Mouse (Mus musculus) limb, embryonic 14.5 days (tissue): ENCODE results near the gene 4921517D22Rik. TPM values are rescaled to one million over a fixed set of nuclear protein-coding genes. Genes with fewer than 3 reads are reported as not detected.

Experiments used
- ATAC-seq: fragments of 200-750 bp; cut with Nextera tagmentation; 2 replicates; pipeline ENCODE4 v1.8.0; 2017; ENCODE audit warnings: low read depth, moderate number of reproducible peaks, moderate TSS enrichment; ENCODE audit not compliant: low FRiP score
- DNase-seq: peaks from one replicate; pipeline ENCODE4 v3.0.0-alpha.2; 2015; ENCODE audit warnings: low spot score
- H3K27ac ChIP-seq: fragments of 300-500 bp; sonication (generic); replicated peaks from 2 replicates; pipeline ENCODE4 v1.5.1; 2014; ENCODE audit warnings: low read depth, mild to moderate bottlenecking, low read length, moderate library complexity, mixed read lengths
- H3K27me3 ChIP-seq: fragments of 300-500 bp; sonication (generic); 2 replicates; pipeline ENCODE4 v1.6.1; 2014; ENCODE audit warnings: low read length, mixed read lengths; ENCODE audit not compliant: control insufficient read depth, insufficient read depth
- H3K36me3 ChIP-seq: fragments of 300-500 bp; sonication (generic); 2 replicates; pipeline ENCODE4 v1.6.1; 2014; ENCODE audit warnings: mild to moderate bottlenecking, low read length, moderate library complexity, mixed read lengths; ENCODE audit not compliant: control insufficient read depth, insufficient read depth
- H3K4me1 ChIP-seq: fragments of 300-500 bp; sonication (generic); 2 replicates; pipeline ENCODE4 v1.6.1; 2014; ENCODE audit warnings: antibody characterized with exemption, low read length, mixed read lengths; ENCODE audit not compliant: control insufficient read depth, insufficient read depth
- H3K4me2 ChIP-seq: fragments of 300-500 bp; sonication (generic); replicated peaks from 2 replicates; pipeline ENCODE4 v1.6.1; 2014; ENCODE audit warnings: low read depth, mild to moderate bottlenecking, low read length, moderate library complexity; ENCODE audit not compliant: severe bottlenecking
- H3K4me3 ChIP-seq: fragments of 300-500 bp; sonication (generic); replicated peaks from 2 replicates; pipeline ENCODE4 v1.5.1; 2014; ENCODE audit warnings: low read length
- H3K9ac ChIP-seq: fragments of 300-500 bp; sonication (generic); 2 replicates; pipeline ENCODE4 v1.6.1; 2014; ENCODE audit warnings: mild to moderate bottlenecking, low read depth, low read length, moderate library complexity; ENCODE audit not compliant: severe bottlenecking
- H3K9me3 ChIP-seq: fragments of 300-500 bp; sonication (generic); 2 replicates; pipeline ENCODE4 v1.6.1; 2016; ENCODE audit warnings: low read length; ENCODE audit not compliant: control insufficient read depth
- POLR2A ChIP-seq: fragments of 200-500 bp; IDR thresholded peaks from 2 replicates; pipeline ENCODE4 v1.8.0; 2012; ENCODE audit warnings: inconsistent platforms, mild to moderate bottlenecking, moderate library complexity, borderline replicate concordance; ENCODE audit not compliant: insufficient read depth, insufficient read length; ENCODE audit errors: extremely low read depth
- WGBS: fragments of 180-500 bp; shearing (Covaris S2); extraction: QIAGEN DNeasy Blood & Tissue Kit; methylation state at CpG from one replicate; pipeline ENCODE4 v1.1.7; 2014; 5-methylcytosine and 5-hydroxymethylcytosine counted together
- polyA plus RNA-seq, 2 experiments: library from polyadenylated mRNA; depleted of rRNA in 1 of 2; stranded (reverse) in 1 of 2; unstranded in 1 of 2; fragments of >200 nt; fragmentation: Nextera tagmentation in 1 of 2; extraction: Ambion mirVana in 1 of 2; gene quantifications; 2 replicates each; pipeline versions ENCODE4 v1.2.1 to v1.2.3; 2012 to 2014

4921517D22Rik gene
- polyA plus RNA-seq, 2 experiments: not detected

GRCm38 (mm10) chr13:59646674-59647244 lies 47.1 kb downstream of the 4921517D22Rik start:
- Histone ChIP-seq H3K4me1 (no peaks in the 10 kb centered on the region), H3K9ac (0 out of 2 replicates have a peak overlapping the region, but pooled peaks have one; percentile 2), H3K4me2 (no peak overlapping the region), H3K4me3 (no peak overlapping the region), H3K9me3 (no peaks in the 10 kb centered on the region), H3K27ac (0 out of 2 replicates have a peak overlapping the region, but pooled peaks have one; percentile 2), H3K36me3 (peaks cover 20% of the 10 kb centered on the region), H3K27me3 (no peaks in the 10 kb centered on the region)
- ATAC-seq (no peak), DNase-seq (no peak)
- no peak for TF ChIP-seq POLR2A
- 58% methylated on average over 11 of the region's 11 CpGs for WGBS

- H3K36me3 ChIP-seq: peaks cover 20% of the 10 kb centered on the region
- no peak for ATAC-seq
- no peak overlapping the region for H3K27ac ChIP-seq
Observed at GRCm38 (mm10) chr13:59645491-59645890, 48.4 kb downstream of the 4921517D22Rik start.

GRCm38 (mm10) chr13:59642818-59643217 lies 51.1 kb downstream of the 4921517D22Rik start:
- Histone ChIP-seq H3K4me3 (no peak overlapping the region), H3K27ac (no peak overlapping the region), H3K9ac (no peak overlapping the region), H3K4me2 (no peak overlapping the region), H3K4me1 (no peaks in the 10 kb centered on the region), H3K9me3 (no peaks in the 10 kb centered on the region), H3K27me3 (no peaks in the 10 kb centered on the region), H3K36me3 (peaks cover 5% of the 10 kb centered on the region; the same call in 1 of the 2 replicates)
- 85% methylated on average over 2 of the region's 2 CpGs for WGBS
- ATAC-seq (no peak), DNase-seq (no peak)
- no peak for TF ChIP-seq POLR2A

More at GRCm38 (mm10) chr13:59645491-59645890, 48.4 kb downstream of the 4921517D22Rik start:
- WGBS: 81% methylated on average over 3 of the region's 3 CpGs
- Histone ChIP-seq H3K9me3 (no peaks in the 10 kb centered on the region), H3K4me2 (no peak overlapping the region), H3K4me1 (no peaks in the 10 kb centered on the region), H3K4me3 (no peak overlapping the region), H3K27me3 (no peaks in the 10 kb centered on the region), H3K9ac (no peak overlapping the region)
- TF ChIP-seq POLR2A: no peak
- DNase-seq: no peak

GRCm38 (mm10) chr13:59640178-59640440 lies 53.8 kb downstream of the 4921517D22Rik start:
- Histone ChIP-seq H3K36me3 (peaks cover 30% of the 10 kb centered on the region), H3K9ac (no peak overlapping the region), H3K27ac (no peak overlapping the region), H3K4me3 (no peak overlapping the region), H3K4me2 (no peak overlapping the region), H3K9me3 (no peaks in the 10 kb centered on the region), H3K27me3 (no peaks in the 10 kb centered on the region), H3K4me1 (no peaks in the 10 kb centered on the region)
- DNase-seq: no peak
- ATAC-seq: no peak
- WGBS: 86% methylated on average over 6 of the region's 6 CpGs
- TF ChIP-seq POLR2A: no peak

- no peaks in the 10 kb centered on the region for H3K9me3 ChIP-seq
- H3K4me1 ChIP-seq: no peaks in the 10 kb centered on the region
- H3K36me3 ChIP-seq: peaks cover 32% of the 10 kb centered on the region
- ATAC-seq (no peak), DNase-seq (no peak)
- no peak for TF ChIP-seq POLR2A
- H3K27me3 ChIP-seq: no peaks in the 10 kb centered on the region
- 83% methylated on average over 16 of the region's 16 CpGs for WGBS
- no peak overlapping the region for H3K27ac ChIP-seq
- no peak overlapping the region for H3K4me2 ChIP-seq
- H3K4me3 ChIP-seq: no peak overlapping the region
- H3K9ac ChIP-seq: no peak overlapping the region
Observed at GRCm38 (mm10) chr13:59639368-59640177, 54.3 kb downstream of the 4921517D22Rik start.
